Mouse (Mus musculus) urinary bladder, postnatal 36 days (tissue): ENCODE results near the gene Gm21746.
"Not testable (repeated sequence)": the region's sequence is repeated elsewhere in the genome, so short reads cannot be mapped to it uniquely, and the experiment has no call there.

Experiments used
- DNase-seq, 2 experiments: peaks; one replicate each; pipeline ENCODE4 v3.0.0; 2022; ENCODE audit warnings: low spot score in 2 of 2, mixed read lengths in 1 of 2

Gene Gm21746

GRCm38 (mm10) chrY:6237895-6238294 lies at the start of gene Gm21746:
TSS of gene Gm21746 (minus strand) at chrY:6237995.
- DNase-seq: not testable (repeated sequence)

GRCm38 (mm10) chrY:6266798-6267197 lies 29.0 kb upstream of the Gm21746 start, which contains the start of gene Gm20873:
TSS of gene Gm20873 (plus strand) at chrY:6267098.
- DNase-seq: not testable (repeated sequence)
